Mouse (Mus musculus) small intestine, adult 2 months (tissue): ENCODE results near the gene C3ar1.

Experiments used
- CTCF ChIP-seq: fragments of 200-500 bp; IDR thresholded peaks from 2 replicates; pipeline ENCODE4 v1.5.1; 2012; ENCODE audit warnings: low read depth, mild to moderate bottlenecking, control low read depth, inconsistent platforms, low read length, moderate library complexity, mixed read lengths; ENCODE audit not compliant: insufficient replicate concordance, insufficient read length; ENCODE audit errors: extremely low read depth
- POLR2A ChIP-seq: fragments of 200-500 bp; IDR thresholded peaks from 2 replicates; pipeline ENCODE4 v1.6.1; 2012; ENCODE audit warnings: low read depth, mild to moderate bottlenecking, control low read depth, inconsistent platforms, low read length, moderate library complexity

DNA sequence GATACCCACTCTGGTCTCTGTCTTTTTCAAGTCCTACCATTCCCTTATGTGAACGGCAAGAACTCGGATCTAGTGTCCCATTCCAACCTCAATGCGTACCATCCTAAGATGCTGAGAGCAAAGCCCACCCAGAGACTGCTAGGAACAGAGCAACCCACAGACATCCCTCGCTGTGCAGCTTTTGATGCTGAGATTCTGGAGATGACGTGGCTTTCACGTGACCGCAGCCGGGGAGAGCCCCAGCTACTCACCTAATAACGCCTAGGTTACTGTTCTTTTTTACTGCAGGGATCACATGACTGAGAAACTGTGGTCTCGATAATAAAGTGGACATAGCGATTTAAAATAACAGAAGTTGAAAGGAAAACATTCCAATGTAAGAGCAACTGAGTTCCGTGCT lies 1.4 kb downstream of the C3ar1 start:
- no peak for TF ChIP-seq POLR2A
- no peak for TF ChIP-seq CTCF
